Mouse (Mus musculus): ENCODE measurements around the gene Gm20388. TPM values are rescaled to one million over a fixed set of nuclear protein-coding genes. Genes with fewer than 3 reads are reported as not detected.
"Not testable (repeated sequence)": the region's sequence is repeated elsewhere in the genome, so short reads cannot be mapped to it uniquely, and the experiment has no call there.

Gm20388 gene
- polyA plus RNA-seq, 1 experiment = 23.9 TPM

DNA sequence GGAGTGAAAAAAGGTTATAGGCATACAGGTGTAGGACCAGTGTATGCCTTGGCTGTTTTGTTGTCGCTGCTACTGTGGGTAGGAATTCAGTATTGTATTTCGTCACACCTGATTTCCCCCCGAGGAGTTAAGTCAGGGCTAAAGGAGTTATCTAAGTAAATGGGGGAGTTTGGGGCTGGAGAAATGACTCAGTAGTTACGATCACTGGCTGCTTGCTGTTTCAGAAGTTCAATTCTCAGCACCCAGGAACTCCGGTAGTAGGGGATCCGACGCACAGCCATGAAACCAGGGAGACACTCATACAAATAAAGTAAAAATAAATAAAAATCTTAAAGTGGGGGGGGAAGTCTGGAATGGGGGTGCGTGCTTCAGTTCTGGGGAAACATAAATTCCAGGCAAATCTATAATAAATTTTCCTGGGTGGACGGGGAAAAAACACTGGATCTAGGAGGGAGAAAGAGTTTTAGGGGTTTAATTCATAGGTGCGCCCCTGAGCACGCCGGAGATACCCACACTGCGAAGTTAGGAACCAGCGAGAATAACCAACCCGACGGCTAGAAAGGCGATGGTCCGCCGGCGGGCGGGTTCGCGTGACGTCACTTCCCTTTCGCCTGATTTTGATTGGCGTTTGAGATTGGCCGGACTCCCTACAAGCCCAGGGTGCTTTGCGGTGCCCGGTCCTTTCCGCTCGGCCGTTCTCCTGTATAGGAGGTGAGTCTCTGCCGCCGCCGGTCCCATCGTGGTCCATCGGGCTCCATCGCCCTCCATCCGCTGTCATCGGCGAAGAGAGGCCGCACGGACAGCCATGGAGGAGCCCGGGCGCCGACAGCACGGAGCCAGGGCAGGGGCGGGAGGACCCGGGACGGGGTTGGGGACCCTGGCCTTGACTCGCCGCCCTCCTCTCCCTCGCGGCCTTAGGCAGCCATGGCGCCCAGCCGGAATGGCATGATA, 3191.4 kb downstream of the Gm20388 start, which contains the start of gene Rpl13:
TSS of gene Rpl13 (plus strand) at position 616 of the 951 bp plus-strand sequence.
- Histone ChIP-seq H3K4me3 (ENCODE audit: insufficient read depth, low read length) (peak within 1 kb of the TSS; percentile 71), H3K27ac (ENCODE audit: insufficient read depth, low read length) (peak within 1 kb of the TSS; percentile 54), H3K4me1 (ENCODE audit: control insufficient read depth, insufficient read depth, low read length) (peaks cover 3% of the 10 kb centered on the region; the same call in 1 of the 2 replicates)
- TF ChIP-seq CTCF (IDR thresholded peaks at IDR 0.05; ENCODE audit: extremely low read depth, insufficient read depth, low read length) (no peak), POLR2A (IDR thresholded peaks at IDR 0.05; ENCODE audit: extremely low read depth, insufficient read depth, low read length) (peak; percentile 96)

DNA sequence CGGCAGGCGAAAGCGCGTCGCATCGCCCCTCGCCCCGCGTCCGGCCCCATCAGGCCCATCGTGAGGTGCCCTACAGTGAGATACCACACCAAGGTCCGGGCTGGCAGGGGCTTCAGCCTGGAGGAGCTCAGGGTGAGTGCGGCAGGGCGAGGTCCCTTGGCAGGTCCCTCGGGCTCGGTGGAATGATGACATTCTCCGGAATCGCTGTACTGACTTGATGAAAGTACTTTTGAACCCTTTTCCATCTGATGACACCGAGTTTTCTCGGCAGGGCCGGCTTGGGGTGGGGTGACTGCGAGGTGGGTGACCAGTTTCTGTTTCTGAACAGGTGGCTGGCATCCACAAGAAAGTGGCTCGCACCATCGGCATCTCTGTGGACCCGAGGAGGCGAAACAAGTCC, 3192.2 kb downstream of the Gm20388 start:
- peak overlapping the region; percentile 71 for H3K4me3 ChIP-seq (ENCODE audit: insufficient read depth, low read length)
- H3K27ac ChIP-seq (ENCODE audit: insufficient read depth, low read length) = peak overlapping the region; percentile 54; the same call in 1 of the 2 replicates
- not testable (repeated sequence) for H3K4me1 ChIP-seq (ENCODE audit: control insufficient read depth, insufficient read depth, low read length)

DNA sequence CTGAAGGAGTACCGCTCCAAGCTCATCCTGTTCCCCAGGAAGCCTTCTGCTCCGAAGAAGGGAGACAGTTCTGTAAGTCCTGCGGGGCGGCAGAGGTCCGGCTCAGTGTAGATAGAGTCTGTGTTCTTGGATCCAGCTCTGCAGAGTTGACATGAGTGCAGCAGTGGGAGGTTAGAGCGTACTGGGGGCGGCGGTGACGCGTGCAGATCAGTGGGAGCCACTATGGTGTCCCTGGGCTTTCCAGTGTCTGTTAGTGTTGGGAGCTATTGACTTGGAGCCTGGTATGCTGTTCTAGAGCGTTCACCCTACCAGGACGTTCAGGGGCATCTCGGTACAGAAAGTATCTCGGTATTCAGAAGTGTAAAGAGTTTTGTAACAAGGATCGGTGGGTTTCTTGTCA, 3192.6 kb downstream of the Gm20388 start:
- TF ChIP-seq CTCF (IDR thresholded peaks at IDR 0.05; ENCODE audit: extremely low read depth, insufficient read depth, low read length) = no peak
- no peak for TF ChIP-seq POLR2A (IDR thresholded peaks at IDR 0.05; ENCODE audit: extremely low read depth, insufficient read depth, low read length)
- Histone ChIP-seq H3K4me1 (ENCODE audit: control insufficient read depth, insufficient read depth, low read length) (peaks cover 3% of the 10 kb centered on the region; the same call in 1 of the 2 replicates), H3K4me3 (ENCODE audit: insufficient read depth, low read length) (peak overlapping the region; percentile 71), H3K27ac (ENCODE audit: insufficient read depth, low read length) (no peak overlapping the region)

DNA sequence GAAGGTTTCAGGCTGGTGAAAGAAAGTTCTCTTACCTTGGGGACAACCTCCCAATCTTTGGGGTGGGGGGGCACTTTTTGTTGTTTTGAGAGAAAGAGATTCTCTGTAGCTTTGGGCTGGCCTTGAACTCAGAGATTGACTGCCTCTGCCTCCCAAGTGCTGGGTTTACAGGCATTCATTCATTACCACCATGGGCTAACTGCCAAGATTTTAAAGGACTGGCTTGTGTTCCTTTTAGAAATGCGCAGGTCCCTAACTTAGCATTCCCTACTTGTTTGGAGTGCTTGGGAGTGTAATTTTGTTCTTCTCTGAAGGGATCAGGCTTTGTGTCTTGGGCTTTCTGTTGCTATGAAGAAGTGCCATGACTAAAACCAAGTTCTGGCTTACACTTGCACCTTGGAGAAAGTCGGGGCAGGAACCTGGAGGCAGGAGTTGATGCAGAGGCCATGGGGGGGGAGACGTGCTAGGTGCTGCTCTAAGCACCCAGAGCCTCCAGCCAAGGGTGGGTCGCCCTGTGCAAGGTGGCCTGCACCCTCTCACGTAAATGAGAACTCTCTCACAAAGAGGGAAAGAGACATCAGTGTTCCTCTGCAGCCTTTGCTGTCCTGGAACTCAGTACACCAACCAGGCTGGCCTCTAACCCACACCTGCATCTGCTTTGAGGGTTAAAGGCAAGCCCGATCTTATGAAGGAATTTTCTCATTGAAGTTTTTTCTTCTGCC, 3193.6 kb downstream of the Gm20388 start:
- no peak overlapping the region for H3K27ac ChIP-seq (ENCODE audit: insufficient read depth, low read length)
- no peak for TF ChIP-seq CTCF (IDR thresholded peaks at IDR 0.05; ENCODE audit: extremely low read depth, insufficient read depth, low read length)
- no peak for TF ChIP-seq POLR2A (IDR thresholded peaks at IDR 0.05; ENCODE audit: extremely low read depth, insufficient read depth, low read length)
- H3K4me3 ChIP-seq (ENCODE audit: insufficient read depth, low read length) = peak overlapping the region; percentile 71

DNA sequence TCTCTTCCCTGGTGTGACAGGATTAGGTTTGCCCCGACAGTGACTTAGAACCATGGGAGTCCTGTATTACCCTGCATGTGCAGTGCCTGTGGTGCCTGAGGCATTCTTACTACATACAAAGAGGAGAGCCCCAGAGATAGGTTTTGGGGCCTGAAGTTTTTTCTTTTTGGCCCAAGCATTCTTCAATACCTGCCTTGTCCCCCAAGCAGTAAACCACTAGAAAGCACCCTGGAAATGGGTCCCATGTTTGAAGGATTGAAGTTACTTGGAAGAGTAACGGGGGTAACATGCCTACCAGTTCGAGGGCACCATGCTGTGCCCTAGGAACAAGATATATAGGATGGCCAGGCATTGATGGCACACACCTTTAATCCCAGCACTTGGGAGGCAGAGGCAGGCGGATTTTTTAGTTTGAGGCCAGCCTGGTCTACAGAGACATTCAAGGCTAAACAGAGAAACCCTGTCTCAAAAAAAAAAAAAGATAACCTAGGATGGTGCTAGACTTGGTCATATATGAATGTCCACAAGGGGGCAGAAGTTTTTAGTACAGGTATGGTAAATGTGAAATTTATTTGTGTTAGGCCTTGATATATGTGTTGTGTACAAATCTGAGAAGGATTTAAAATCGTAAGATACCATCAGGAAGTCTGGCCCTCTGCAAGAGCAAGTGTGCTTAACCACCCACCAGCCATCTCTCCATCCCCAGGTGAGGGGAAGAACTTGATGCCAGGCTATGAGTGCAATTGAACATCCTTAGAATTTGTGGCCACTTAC, 3195.1 kb downstream of the Gm20388 start:
- no peak overlapping the region for H3K27ac ChIP-seq (ENCODE audit: insufficient read depth, low read length)
- TF ChIP-seq CTCF (IDR thresholded peaks at IDR 0.05; ENCODE audit: extremely low read depth, insufficient read depth, low read length) (no peak), POLR2A (IDR thresholded peaks at IDR 0.05; ENCODE audit: extremely low read depth, insufficient read depth, low read length) (no peak)
- no peak overlapping the region for H3K4me3 ChIP-seq (ENCODE audit: insufficient read depth, low read length)

More for the DNA sequence above, 3193.6 kb downstream of the Gm20388 start:
- H3K4me1 ChIP-seq (ENCODE audit: control insufficient read depth, insufficient read depth, low read length) = peaks cover 3% of the 10 kb centered on the region; the same call in 1 of the 2 replicates

DNA sequence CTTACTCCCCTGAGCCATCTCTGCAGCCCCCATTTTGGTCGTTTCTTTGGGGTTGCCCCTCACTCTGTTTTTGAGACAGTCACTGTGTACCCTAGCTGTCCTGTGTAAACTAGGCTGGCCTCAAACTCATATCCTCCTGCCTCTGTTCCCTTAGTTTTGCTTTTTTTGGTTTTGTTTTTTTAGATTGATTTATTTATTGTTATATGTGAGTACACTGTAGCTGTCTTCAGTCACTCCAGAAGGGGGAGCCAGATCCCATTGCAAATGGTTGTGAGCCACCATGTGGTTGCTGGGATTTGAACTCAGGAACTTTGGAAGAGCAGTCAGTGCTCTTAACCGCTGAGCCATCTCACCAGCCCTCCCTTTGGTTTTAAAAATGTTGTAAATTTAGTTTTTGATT, 3195.9 kb downstream of the Gm20388 start:
- no peak overlapping the region for H3K4me3 ChIP-seq (ENCODE audit: insufficient read depth, low read length)
- H3K4me1 ChIP-seq (ENCODE audit: control insufficient read depth, insufficient read depth, low read length) = peaks cover 3% of the 10 kb centered on the region; the same call in 1 of the 2 replicates
- no peak overlapping the region for H3K27ac ChIP-seq (ENCODE audit: insufficient read depth, low read length)
- no peak for TF ChIP-seq CTCF (IDR thresholded peaks at IDR 0.05; ENCODE audit: extremely low read depth, insufficient read depth, low read length)
- TF ChIP-seq POLR2A (IDR thresholded peaks at IDR 0.05; ENCODE audit: extremely low read depth, insufficient read depth, low read length) = no peak

More for the DNA sequence above, 3195.1 kb downstream of the Gm20388 start:
- H3K4me1 ChIP-seq (ENCODE audit: control insufficient read depth, insufficient read depth, low read length) = peaks cover 3% of the 10 kb centered on the region; the same call in 1 of the 2 replicates

DNA sequence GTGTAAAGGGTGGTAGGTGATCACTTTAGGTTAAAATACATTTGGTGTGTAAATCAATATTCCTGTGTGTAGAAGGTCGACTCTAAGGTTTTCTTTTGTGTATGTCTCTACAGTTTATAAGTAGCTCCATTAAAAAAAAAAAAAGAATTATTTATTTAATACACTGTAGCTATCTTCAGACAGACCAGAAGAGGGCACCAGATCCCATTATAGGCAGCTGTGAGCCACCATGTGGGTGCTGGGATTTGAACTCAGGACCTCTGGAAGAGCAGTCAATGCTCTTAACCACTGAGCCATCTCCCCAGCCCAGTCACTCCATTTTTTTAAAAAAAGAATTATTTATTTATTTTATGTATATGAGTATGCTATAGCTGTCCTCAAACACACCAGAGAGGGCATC, 3197.4 kb downstream of the Gm20388 start:
- H3K4me3 ChIP-seq (ENCODE audit: insufficient read depth, low read length) = no peak overlapping the region
- TF ChIP-seq POLR2A (IDR thresholded peaks at IDR 0.05; ENCODE audit: extremely low read depth, insufficient read depth, low read length) (no peak), CTCF (IDR thresholded peaks at IDR 0.05; ENCODE audit: extremely low read depth, insufficient read depth, low read length) (no peak)
- H3K27ac ChIP-seq (ENCODE audit: insufficient read depth, low read length) = no peak overlapping the region
- peaks cover 3% of the 10 kb centered on the region; the same call in 1 of the 2 replicates for H3K4me1 ChIP-seq (ENCODE audit: control insufficient read depth, insufficient read depth, low read length)

DNA sequence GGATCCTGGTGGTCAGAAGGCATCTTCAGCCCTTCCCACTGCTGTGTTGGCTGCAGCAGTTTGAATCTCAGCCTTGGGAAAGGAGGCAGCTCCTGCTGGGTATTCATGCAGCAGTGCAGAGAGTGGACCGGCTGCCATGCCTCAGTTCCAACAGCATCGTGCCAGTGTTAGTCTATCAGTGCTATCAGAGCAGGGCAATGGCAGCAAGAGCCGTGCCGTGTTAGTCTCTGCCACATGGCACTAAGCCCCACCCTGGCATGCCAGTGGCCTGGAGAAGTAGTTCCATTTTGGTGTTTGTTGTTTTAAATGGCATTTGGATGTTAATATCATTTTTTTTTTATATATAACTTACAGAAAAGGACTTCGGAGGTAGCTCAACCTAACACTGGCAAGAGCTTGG, 3198.3 kb downstream of the Gm20388 start:
- Histone ChIP-seq H3K4me1 (ENCODE audit: control insufficient read depth, insufficient read depth, low read length) (no peaks in the 10 kb centered on the region), H3K27ac (ENCODE audit: insufficient read depth, low read length) (no peak overlapping the region), H3K4me3 (ENCODE audit: insufficient read depth, low read length) (no peak overlapping the region)
- no peak for TF ChIP-seq CTCF (IDR thresholded peaks at IDR 0.05; ENCODE audit: extremely low read depth, insufficient read depth, low read length)
- no peak for TF ChIP-seq POLR2A (IDR thresholded peaks at IDR 0.05; ENCODE audit: extremely low read depth, insufficient read depth, low read length)

DNA sequence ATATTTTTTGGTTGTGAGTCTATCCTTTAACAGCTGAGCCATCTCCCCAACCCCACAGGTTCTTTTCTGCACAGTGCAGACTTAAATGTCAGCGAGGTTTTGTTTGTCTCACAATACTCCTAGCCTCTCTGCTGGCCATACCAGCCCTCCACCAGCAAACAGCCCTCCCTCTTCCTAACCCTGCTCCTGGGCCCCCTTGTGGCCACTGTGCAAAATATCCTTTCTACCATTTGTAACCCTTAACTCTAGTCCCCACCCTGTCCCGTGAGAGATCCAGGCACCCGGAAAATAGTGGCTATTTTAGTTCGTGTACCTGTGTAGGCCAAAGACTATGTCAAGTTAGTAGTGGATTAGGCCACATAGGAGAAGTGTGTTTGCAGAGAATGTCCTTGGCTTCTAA, 3200.0 kb downstream of the Gm20388 start:
- Histone ChIP-seq H3K4me3 (ENCODE audit: insufficient read depth, low read length) (no peak overlapping the region), H3K27ac (ENCODE audit: insufficient read depth, low read length) (no peak overlapping the region), H3K4me1 (ENCODE audit: control insufficient read depth, insufficient read depth, low read length) (no peaks in the 10 kb centered on the region)
- no peak for TF ChIP-seq POLR2A (IDR thresholded peaks at IDR 0.05; ENCODE audit: extremely low read depth, insufficient read depth, low read length)
- peak; percentile 66 for TF ChIP-seq CTCF (IDR thresholded peaks at IDR 0.05; ENCODE audit: extremely low read depth, insufficient read depth, low read length)

Data from cortical plate, adult 2 months (tissue).